9 mouse cellular contexts compared by ENCODE assay signal in the genomic region with DNA sequence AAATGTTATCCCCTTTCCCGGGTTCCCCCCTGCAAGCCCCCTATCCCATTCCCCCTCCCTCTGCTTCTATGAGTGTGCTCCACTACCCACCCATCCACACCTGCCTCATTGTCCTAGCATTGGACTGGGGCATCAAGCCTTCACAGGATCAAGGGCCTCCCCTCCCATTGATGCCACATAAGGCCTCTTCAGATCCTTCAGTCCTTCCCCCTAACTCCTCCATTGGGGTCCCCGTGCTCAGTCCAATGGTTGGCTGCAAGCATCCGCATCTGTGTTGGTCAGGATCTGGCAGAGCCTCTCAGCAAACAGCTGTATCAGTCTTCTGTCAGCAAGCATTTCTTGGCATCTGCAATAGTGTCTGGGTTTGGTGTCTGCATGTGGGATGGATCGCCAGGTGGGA. TPM values are rescaled to one million over a fixed set of nuclear protein-coding genes. Genes with fewer than 3 reads are reported as not detected.
"Had no signal": no experiment of that assay in that cellular context is flagged by ENCODE, and none has a peak within 500 bp of the region (broad histone marks: within the 10 kb centered on the region; RNA-seq: fewer than 3 reads in every experiment).

No protein-coding gene starts in this region.

RNA-seq across cellular contexts. Expression of a gene that starts 30.3 kb away (rescaled TPM):
- polyA plus RNA-seq: neural tube, embryonic 14.5 days; neural tube, embryonic 15.5 days; small intestine, adult 2 months; spleen, adult 2 months; stomach, embryonic 14.5 days; stomach, embryonic 16.5 days; stomach, postnatal 0 days; thymus, adult 2 months; urinary bladder, adult 2 months had no signal
